Mouse (Mus musculus): Measurements from ENCODE around the gene Vmn1r196.
"Not testable (repeated sequence)": the region's sequence is repeated elsewhere in the genome, so short reads cannot be mapped to it uniquely, and the experiment has no call there.

The Vmn1r196 gene

GRCm38 (mm10) chr13:22289620-22290019 lies at the start of gene Vmn1r196:
TSS of gene Vmn1r196 (plus strand) at chr13:22289920.
- no peak for DNase-seq

- no peak for DNase-seq
Observed at GRCm38 (mm10) chr13:22243915-22244314, 45.8 kb upstream of the Vmn1r196 start, which contains the start of gene Vmn1r194. TSS of gene Vmn1r194 (plus strand) at chr13:22244215.

GRCm38 (mm10) chr13:22270222-22270621 lies 19.5 kb upstream of the Vmn1r196 start, which contains the start of gene Vmn1r195:
TSS of gene Vmn1r195 (plus strand) at chr13:22270522.
- DNase-seq = not testable (repeated sequence)

GRCm38 (mm10) chr13:22271721-22272120 lies 18.0 kb upstream of the Vmn1r196 start:
- no peak for DNase-seq

GRCm38 (mm10) chr13:22284578-22284977 lies 5.1 kb upstream of the Vmn1r196 start:
- no peak for DNase-seq

GRCm38 (mm10) chr13:22308075-22308474 lies 18.4 kb downstream of the Vmn1r196 start:
- not testable (repeated sequence) for DNase-seq

- DNase-seq = no peak
Observed at GRCm38 (mm10) chr13:22315361-22315760, 25.6 kb downstream of the Vmn1r196 start.

GRCm38 (mm10) chr13:22317366-22317765 lies 27.6 kb downstream of the Vmn1r196 start:
- no peak for DNase-seq

- DNase-seq = no peak
Observed at GRCm38 (mm10) chr13:22320091-22320490, 30.4 kb downstream of the Vmn1r196 start.

- no peak for DNase-seq
Observed at GRCm38 (mm10) chr13:22324289-22324688, 34.6 kb downstream of the Vmn1r196 start, which contains the start of gene Vmn1r197. TSS of gene Vmn1r197 (plus strand) at chr13:22324589.

GRCm38 (mm10) chr13:22333269-22333668 lies 43.5 kb downstream of the Vmn1r196 start:
- DNase-seq = no peak

- DNase-seq = no peak
Observed at GRCm38 (mm10) chr13:22335565-22335964, 45.8 kb downstream of the Vmn1r196 start.
